Mouse (Mus musculus) left cerebral cortex, adult 11 months (tissue): ENCODE data around the gene Plpp3.
A peak's percentile ranks its signal among the peaks of the same experiment; 100 is the strongest.

Experiments used
- DNase-seq: peaks from one replicate; pipeline ENCODE4 v3.0.0; 2022; ENCODE audit warnings: low spot score

The Plpp3 gene

DNA sequence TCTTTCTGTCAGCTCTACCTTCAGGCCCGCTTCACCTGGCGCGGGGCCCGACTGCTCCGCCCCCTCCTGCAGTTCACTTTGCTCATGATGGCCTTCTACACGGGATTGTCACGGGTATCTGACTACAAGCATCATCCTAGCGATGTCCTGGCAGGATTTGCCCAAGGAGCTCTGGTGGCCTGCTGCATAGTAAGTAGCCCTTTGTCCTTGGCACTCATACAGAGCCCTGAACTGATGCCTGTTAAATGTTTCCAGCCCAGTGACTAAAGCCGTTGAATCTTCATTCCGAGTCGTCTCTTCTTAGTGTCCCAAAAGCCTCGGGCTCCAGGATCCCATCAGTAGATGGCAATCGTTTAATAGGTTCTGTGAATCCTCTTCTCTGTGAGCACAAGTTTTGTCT is 62.2 kb downstream of the Plpp3 start:
- no peak for DNase-seq

DNA sequence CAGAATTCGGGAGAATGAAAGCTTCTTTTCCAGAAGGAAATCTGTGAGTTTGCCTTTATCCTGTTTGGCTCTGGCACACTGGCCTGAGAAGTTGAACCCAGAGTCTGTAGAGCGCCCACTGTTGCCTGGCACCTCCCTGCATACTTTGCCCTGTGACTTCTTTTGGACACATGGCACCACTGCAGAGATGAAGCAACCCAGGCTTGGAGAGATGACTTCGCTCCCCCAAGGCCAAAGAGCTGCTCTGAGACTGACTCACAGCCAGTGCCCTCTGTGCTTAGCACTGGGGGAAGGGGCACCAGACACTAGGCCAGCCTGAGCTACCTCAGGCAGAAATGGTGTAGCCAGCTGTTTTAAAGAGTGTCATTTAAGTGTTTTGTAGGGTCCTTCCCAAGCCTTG is 63.7 kb downstream of the Plpp3 start:
- DNase-seq, result no peak

DNA sequence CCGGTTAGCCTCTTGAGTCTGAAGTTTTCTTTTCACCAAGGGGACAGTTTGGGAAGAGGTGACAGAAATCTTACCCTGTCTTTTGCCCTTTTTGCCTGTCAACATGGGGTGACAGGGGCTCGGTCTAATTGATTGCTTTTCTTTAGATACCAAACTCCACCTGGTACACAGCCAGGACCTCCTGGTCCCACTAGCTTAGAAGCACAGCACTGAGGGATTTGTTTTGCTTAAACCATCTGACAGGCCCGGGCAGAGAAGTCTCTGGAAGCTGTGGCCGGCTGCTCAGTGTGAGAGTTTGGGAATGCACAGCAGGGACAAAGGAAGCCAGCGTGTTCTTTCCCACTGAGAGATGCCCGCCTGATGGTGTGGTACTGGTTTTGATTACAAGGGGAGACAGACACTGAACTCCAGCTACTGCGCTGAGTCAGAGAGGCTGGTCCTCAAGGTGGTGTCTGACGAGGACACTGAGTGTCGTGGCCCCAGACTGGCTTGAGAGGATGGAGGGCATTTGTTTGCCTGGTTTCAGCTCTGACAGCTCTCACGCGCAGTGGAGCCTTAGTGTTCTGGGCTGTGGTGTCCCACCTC is 64.2 kb downstream of the Plpp3 start:
- no peak for DNase-seq

DNA sequence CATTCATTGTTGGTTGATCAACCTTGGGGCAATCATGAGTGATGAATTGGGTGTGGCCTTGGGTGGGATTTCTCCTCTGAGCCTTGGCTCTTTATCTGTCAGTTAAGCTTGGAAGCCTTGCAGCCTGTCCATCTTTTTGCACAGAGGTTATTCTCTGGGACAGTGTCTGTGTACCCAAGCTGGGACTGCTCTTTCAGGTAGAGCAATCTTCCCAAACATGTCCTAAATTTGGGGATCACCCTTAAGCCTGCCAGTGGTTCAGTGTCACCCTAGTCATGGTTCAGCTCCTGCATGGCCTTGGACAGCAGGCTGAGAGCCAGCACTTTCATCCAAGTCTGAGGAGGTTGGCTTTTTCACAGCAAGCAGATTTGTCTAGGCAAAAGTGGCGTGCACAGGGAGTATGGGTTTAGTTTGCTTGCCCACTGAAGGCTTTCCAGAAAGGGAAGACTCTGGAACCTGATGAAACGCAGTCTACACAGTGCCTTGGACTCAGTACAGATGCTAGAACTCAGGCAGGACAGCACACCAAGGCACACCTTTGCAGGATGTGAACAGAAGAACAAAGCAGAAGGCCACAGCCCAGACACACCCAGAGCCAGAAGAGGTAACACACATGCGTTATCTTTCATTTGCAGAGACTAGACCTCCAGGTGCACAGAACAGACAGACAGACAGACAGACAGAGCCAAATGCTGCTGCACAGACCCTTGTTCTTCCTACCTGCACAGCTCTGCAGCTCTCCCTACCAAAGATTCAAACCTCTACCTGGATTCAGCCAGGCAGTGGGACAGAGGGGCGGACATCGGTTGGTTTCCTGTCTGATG is 66.2 kb downstream of the Plpp3 start:
- DNase-seq, result no peak

DNA sequence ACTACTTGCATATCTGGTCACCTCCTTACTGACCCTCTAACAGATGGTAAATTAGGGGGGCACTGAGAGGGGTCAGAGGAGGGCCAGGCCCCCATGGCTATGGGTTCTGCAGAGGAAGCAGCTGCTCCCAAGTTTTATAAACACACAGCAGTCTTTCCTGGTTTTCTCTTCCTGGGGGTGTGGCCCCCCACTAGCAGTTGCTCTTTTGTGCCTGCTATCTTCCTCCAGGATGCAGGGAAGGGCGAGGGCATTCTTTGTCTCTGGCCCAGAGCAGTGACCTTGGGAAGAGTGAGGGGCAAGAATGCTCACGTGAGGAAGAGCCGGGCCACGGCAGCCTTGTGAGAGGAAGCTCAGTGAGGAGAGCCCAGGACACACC is 66.8 kb downstream of the Plpp3 start:
- no peak for DNase-seq

DNA sequence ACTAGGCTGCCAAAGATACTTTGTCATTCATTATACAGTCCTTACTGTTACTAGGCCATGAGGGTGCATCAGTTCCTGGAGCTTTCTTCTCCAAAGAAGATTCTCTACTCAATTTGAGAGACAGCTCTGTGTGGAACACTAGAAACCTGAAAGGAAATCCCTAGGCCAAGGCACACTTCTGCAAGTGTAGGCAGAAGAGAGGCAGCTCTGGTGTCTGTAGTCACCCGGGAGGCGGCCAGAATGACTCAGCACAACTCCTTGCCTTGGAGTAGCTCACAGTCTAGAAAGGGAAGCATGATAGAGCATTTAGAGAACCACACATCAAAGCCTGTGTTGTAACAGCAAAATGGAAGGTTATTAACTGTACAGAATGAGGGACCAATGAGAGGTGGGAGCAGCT is 68.4 kb downstream of the Plpp3 start:
- DNase-seq, result peak; percentile 26

DNA sequence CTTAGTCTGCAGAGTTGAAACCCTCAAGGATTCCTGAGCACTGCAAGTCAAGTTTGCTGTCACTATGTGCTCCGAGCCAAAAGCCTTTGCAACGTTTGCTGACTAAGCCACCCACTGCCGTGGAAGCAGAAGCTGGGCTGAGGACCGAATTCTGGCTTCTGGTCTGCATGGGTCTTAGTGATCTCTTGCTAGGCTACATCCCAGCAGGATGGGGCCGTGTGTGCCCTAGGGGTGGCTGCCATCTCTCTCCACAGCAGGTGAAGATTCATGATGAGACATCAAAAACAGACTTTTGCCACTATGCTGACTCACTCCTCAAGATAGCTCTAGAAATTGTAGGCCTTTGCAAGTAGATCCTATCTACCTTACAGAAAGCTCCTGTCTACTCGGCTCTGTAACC is 69.2 kb downstream of the Plpp3 start:
- DNase-seq, result no peak

DNA sequence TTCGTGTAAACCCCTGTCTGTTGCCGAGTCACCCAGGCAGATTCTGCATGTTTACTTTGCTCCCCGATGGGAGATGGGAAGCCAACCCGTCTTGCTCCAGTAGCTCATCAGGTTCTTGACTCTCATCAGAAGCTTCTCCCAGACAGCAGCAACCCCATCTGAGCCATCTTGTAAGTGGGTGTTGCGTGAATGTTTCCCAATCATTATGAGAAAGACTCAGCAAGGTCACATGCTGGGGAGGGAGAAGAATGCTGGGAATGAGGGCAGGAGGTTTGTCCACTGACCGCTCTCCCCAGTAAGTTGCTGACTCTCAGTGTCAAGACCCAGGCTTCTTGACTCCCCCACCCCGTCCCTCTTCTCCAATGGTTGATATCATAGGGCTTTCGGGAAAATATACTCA is 73.0 kb downstream of the Plpp3 start:
- DNase-seq, result no peak

DNA sequence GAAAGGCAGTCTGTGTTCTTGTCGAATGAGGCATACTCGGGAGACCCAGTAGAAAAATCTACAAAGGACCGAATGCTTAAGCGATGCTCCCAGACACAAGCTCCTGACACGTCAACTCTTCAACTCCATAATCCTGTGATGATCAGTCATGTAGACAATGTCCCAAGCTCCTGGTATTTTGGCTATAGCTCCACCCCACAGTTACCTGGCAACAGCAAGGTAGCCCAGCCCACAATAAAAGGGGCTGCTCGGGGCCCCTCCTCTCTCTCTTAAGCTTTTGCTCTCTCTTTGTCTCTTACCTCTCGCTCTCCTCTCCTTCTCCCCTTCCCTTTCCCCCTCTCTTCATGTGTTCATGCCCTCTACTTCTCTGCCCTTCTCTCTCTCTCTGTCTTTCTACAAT is 83.1 kb downstream of the Plpp3 start:
- no peak for DNase-seq

DNA sequence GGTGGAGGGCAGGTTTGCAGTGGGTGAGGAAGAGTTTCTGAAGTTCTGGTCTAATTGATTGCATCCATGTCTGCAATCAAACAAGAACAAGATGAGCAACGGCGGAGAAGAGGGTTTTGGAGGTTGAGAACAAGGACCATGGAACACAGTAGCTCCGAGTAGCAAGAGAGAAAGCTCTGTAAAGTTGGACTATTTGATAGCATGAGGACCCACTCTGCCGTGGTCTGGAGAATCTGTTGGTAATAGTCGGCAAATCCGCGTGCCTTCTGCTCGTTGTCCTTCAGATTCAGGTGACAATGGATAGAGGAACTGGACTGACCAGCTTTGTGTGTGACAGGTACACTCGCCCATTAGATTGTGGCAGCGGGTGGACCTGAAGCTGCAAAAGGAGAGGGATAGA is 87.8 kb downstream of the Plpp3 start:
- DNase-seq, result no peak

DNA sequence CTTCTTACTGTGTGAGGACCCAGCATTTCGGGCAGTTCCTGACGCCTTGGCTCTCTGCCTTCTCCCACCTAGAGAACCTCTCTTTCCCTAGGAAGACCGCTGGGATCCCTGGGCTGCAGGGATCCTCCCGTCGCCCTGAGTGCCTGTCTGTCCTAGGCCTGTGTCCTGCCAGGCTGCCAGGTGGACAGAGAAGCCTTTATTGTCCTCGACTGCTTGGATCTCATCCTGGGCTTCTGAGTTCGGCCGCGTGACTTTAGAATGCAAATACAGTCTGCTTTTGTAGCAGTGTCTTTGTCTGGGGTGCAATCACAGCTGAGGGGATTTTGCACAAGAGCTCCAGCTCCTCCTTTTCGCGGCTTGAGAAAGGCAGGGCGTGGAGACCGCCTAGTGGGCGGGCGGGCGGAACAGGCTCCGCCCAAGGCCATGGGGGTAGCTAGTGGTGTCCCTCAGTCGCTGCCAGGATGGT is 88.4 kb downstream of the Plpp3 start:
- DNase-seq, result peak; percentile 56

DNA sequence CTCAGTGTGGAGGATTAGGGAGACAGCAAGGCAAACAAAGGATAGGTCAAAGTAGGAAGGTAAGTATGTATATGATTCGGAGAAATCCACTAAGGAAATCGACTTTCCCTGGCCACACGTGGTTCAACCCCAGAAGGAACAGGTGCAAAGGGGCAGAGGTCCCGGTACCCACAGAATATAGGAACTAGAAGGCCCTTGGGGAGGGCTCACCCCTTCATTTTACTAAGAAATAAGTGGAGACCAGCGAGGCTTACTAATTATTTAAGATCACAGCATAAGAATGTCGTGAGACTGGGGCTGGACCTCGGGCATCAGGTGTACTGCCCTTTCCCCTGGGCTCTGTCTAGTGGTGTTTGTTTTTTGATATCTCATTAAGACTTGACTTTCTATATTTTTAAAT is 89.2 kb downstream of the Plpp3 start:
- DNase-seq, result no peak

DNA sequence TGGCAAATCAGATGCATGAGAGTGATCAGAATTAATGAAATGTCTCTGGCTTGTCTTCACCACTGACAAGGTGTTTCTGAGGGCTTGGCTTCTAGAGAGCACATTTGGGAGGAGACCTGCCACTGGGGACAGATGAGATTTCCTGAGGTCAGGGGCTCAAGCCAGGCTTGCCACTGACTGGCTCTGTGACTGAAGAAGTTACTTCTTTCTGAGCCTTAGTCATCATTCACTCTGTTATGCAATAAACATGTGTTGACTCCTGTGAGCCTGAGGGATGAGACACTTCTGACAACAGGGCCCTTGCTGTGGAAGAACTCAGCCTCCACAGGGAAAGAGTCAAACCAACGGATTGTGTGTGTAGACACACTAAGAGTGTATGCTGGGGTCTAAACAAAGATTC is 91.0 kb downstream of the Plpp3 start:
- DNase-seq, result no peak

DNA sequence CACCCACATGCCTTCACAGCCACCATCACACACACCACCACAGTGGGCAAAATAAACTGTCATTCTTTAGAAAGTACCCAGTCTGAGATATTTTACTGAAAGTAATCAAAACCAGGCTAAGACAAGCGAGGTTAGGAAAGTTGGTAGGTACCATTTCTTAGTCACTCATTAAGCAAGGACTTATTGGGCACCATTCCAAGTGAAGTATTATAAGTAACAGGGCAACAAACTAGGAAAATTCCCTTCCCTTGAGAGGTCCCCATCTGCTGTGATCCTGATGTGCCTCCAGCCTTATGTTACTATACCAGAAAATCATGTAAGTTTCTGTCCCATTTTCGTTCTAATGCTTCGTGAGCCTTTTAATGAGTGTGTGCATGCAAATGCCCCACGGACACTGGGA is 92.1 kb downstream of the Plpp3 start:
- no peak for DNase-seq

DNA sequence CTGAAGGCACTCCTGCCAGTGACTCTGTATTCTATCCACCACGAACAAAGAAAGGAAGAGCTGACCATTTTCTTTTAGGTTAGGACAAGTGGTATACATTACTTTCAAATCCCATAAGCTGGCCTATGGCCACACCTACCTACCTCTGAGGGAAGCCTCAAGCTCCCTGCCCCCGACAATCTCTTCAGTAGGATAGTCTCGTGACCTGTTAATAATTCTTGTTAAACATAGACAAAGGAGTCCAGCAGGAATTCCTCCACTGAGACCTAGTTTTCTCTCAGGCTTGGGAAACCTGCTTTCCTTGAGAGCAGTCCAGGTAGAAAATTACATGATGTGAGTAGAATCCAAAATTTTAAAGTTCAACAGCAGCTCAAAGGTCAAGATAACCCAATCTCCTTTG is 93.8 kb downstream of the Plpp3 start:
- no peak for DNase-seq

DNA sequence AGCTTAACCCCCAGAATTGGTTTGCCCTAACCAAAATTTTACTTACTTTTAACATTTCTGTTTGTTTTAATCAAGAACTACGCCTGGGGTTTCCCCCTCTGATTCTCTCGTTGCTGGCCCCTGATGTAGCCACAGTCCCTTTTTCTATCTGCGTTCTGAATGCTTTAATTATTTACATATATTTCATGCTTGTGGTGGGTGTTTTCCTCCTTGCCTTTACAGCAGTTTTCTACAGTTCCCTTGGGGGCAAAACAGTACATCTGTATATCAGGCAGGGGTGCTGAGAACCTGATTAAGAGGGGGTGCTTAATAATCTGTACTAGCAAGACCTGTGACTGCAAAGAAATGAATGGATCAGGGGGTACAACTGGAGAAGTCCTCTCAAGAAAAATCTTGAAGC is 94.9 kb downstream of the Plpp3 start:
- DNase-seq, result no peak

DNA sequence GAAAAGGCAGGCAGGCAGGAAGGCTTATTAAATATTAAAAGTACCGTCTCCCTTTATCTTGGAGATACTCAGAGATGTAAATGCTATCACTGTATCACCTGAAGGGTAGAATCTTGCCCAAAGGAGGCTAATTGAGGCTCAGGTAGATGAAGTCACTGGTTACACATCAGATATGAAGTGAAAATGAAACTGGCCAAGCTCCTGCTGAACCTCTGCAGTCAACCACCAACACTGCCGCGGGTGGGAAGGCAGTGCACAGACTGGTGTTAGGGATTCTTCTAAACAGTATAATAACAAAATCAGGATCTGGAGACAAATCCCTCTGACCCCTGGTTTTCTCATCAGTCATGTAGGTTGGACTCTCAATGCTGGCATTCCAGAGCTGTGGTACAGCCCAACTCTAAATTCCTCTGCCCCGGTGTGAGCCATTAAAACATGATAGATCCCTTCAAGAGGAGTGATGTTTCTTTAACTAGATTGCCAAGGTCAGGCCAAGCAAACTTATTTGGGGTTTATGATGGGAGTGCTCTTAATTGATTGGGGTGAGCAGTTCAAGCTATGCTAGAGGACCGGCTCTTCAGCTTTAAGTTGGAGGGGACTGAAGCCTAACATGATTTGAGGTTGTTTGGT is 95.5 kb downstream of the Plpp3 start:
- DNase-seq, result no peak

DNA sequence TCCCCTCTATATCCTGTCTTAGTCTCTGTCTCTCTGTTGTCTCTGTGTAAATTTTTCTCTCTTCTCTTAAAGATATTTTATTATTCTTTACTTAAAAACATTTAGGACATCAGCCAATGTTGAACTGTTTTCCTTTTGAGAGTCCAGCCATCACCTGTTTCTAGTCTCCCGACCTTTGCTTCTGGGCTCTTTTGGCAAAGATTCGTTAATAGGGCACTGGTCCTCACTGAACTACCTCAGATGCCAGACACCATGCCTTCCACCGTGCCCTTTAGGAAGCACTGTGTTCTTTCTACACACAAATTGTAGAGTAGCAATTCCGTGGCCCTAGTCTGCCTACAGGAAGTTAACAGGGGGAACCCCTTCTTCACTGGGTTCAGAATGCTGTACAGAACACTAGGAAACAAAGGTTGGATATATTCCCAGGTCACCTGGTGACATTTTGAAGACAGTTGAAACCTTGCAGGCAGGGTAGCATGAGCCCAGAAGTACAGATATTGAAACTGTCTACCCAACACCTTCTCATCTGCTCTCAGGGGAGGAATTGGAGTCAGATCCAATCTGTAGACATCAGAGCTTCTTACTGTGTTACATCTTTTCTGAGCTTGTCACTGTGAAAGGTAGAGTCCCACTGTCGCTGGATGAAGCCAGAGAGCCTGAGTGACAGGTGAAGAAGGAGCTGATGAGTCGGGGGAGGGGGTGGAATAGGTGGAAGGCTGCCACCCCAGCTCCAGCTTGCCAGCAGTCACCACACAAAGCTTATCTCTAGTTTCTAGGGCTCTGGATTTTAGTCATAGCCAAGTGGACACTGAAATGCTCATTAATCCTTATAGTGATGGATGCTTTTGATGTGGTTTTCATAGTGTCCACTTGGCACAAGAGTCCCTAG is 96.5 kb downstream of the Plpp3 start:
- DNase-seq, result no peak

DNA sequence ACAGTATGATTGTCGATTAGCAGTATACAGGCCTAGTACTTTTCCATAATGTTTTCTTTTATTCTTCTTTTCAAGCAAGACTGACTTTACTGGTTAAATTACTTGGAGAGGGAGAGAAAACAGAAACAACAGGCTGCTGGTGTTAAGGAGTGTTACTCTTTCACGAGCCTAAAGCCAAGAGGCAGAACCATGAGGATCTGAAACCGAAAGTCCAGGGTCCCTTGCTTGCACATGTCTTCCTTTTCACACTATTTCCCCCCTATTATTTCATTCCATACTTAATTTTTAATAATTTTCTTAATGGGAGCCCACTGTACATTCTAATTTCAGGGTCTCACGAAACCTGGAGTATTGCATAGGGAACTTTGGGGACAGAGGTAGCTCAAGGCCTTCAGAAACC is 97.2 kb downstream of the Plpp3 start:
- DNase-seq, result no peak

DNA sequence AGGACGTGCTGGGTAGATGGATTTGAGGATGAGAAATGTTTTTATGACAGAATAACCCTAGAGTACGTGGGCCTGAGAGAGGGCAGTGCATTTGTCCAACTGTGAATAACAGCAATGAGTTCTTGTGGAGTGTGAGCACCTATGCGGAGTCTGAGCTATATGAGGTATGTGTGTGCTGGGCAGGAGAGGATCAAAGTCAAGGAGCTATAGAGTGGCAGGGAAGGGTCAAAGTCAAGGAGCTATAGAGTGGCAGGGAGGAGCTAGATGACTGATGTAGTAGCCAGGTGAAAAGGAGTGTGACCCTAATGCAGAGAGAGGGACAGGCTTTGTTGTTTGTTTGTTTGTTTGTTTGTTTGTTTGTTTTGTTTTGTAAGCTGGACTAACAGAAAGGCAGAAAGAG is 98.0 kb downstream of the Plpp3 start:
- DNase-seq, result no peak

DNA sequence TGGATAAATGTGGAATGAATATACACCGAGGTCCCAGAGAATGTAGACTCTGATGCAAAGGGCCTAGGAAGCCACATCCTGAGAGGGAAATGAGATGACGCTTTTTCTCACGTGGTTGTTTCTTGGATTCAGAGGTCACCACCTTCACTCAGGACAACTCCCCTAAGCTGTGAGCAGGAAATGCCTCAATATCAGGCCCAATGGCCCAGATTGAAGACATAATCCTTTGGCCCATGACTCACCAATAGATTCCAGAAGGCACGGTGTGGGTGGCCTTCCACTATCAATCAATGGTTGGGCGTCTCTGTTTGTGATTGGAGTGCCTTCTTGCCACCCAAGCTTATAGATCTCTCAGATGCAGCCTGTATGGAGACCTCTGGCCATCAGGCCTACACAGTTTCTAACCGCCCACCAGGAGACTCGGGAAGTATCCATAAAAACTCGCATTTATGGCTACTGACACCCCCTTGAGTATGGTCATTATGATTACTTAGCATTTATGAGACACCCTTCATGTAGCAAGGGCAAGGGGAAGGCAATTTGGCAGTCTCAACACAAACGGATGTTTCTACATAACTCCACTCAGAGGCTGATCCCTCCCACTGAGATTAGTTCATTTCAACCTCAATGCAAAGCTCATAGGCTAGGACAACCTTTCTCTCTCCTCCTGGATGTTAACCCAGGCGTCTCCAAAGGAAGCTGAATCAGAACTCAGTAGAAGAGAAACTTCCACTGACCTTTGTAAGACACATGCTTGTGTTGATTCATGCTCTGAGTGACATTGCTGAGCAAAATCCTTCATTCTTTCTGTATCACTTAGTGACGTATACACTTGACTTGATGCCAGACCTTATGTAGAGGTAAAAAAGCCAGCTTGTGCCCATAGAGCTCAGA is 100.8 kb downstream of the Plpp3 start:
- no peak for DNase-seq

DNA sequence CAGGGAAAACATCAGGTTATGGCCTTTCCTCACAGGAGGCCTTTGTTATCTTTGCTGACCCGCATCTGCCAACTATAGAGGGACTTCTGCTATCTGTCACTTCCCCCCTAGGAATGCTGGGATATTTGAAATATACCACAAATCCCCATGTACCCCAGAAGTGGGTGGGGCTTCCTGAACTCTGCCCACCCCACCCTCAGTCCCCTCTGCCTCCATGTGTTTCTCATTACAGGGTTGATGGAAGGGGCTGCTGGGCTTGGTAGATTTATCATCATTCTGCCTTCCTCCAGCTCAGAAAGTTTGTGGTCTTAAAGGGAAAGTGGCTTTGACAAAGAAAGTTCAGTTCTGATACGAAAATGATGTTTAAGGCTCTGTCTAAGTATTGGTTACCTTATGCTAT is 103.2 kb downstream of the Plpp3 start:
- no peak for DNase-seq
